Mouse (Mus musculus): ENCODE measurements around the gene Plekha7. TPM values are rescaled to one million over a fixed set of nuclear protein-coding genes. Genes with fewer than 3 reads are reported as not detected.

Plekha7 gene
- total RNA-seq, 2 experiments from 2014 or later, result 13.8 to 14.6 TPM

DNA sequence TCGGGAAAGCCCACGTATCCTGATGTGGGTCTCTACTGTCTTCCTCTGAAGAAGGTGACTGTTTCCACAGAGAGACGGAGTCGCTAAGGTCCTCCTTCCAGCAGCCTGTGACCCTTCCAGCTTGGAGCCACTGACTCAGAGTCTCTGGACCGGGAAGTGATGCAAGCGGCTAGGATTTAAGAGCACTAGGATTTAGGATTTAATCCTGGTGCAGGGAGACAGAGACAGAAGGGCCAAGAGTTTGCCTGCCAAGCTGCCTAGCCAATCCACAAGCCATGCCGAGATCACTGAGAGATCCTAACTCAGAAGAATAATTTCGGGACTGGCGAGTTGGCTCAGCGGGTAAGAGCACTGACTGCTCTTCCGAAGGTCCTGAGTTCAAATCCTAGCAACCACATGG is 59.6 kb downstream of the Plekha7 start:
- DNase-seq, result no peak

DNA sequence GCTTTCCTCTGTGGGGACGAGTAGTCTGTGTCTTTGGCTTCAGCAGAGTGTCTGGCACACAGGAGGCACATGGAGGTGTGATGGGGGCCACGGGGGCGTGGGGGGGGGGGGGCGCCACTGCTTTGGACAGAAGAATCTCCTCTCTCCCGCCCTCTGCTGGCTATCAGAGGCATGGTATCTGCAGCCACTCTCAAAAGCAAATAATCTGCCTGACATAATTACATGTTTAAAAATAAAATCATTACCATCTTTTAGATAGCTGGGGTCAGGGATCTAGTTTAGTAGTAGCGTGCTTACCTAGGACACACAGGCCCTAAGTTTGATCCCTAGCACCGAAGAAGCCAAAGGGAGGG is 60.8 kb downstream of the Plekha7 start:
- no peak for DNase-seq

DNA sequence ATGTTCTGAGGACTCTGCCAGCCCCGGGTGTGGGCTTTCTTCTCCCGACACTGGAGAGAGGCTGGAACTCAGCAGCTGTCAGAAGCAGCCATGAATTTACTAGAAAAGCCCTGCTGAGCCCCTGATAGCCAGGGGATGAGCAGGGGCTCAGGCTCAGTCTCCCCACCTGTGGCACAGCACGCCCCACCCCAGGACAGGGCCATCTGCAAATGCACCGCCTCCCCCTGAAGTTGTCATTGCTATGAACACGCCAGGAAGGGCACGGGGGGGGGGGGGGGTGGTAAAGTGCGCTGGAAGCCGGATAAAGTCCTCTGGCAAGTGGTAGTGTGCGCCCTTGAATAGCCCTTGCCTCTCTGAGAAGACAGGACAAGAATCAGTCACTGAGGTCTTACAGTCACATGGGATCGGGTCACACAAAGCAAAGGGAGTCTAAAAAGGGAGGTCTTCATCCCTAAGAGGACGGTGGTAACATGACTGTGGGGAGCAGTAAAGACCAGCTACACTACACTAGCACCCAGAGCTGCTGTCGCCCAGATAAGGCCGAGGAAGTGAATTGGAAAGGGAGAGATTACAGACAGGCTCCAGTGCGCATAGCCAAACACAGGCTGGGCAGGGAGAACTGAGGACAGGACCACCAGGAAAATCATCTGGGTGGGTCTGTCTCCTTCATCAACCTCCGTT is 61.3 kb downstream of the Plekha7 start:
- no peak for DNase-seq

GRCm38 (mm10) chr7:116245815-116246695 is 62.1 kb downstream of the Plekha7 start:
- no peak for DNase-seq

- DNase-seq, result no peak
These were observed 63.6 kb downstream of the Plekha7 start for GRCm38 (mm10) chr7:116244302-116245165.

DNA sequence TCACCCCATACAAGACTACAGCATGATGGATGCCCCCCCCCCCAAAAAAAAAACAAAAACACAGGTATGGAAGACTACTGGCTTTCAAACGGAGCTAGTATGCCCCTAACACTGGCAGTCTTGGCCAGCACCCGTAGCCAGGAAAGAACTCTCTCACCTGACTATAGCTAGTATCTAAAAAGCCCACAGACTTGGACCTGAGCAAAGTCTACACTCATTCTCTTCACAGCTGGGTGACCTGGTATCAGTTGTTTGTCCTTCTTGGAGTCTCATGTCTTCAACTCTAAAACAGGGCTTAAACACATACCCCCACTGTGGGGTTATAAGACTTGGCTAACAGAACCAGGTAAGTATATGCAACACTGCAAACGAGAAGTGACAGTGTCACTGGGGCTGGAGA is 65.4 kb downstream of the Plekha7 start:
- no peak for DNase-seq

GRCm38 (mm10) chr7:116241601-116242000 is 66.6 kb downstream of the Plekha7 start:
- DNase-seq, result no peak

DNA sequence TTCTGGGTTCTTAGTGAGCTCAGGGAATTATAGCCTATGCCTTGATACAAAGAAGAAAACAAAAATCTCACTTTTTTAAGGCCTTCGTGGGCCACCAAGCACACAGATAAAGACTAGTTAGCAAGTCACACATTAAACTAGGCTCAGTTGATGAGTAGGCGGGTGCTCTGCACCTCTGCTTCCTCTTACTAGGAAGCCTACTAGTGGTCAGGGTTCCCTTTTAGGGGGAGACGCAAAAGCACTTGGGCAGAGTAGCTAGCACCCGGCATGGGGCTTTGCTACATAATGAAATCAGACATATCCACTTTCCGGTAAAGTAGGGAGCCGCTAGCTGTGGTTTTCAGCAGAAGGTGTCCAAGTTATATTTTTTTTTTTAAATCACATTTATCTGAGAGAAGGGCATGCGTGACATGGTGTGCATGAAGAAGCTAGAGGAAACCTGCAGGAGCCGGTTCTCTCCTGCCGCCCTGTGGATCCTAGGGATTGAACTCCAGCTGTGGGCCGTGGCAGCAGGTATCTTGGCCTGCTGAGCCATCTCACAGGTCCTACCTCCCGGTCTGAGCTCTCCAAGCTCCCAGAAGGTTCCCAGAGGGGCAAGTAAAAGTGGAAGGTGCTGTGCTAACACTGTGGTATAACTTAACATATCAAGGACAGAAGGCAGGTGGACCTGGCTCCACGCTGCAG is 67.2 kb downstream of the Plekha7 start:
- no peak for DNase-seq

GRCm38 (mm10) chr7:116240353-116240752 is 67.8 kb downstream of the Plekha7 start:
- DNase-seq, result peak; percentile 59 to 66

DNA sequence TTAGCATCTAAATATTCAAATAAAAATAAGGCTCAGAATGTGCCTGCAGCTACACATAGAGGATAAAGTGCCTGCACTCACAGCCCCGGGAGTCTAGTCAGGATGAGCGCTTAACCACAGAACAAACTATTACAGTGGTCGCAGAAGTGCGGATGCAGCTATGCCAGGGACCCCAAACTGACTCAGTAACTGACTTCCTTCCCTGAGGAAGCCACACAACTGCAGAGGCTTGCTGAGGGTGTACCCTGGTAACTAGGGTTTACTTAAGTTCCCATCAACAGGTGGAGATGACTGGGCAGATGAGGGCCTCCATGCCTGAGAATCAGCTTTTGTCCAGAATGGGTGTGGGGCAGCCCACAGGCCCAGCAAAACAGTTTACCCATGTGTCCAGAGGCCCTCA is 69.9 kb downstream of the Plekha7 start:
- DNase-seq, result no peak

DNA sequence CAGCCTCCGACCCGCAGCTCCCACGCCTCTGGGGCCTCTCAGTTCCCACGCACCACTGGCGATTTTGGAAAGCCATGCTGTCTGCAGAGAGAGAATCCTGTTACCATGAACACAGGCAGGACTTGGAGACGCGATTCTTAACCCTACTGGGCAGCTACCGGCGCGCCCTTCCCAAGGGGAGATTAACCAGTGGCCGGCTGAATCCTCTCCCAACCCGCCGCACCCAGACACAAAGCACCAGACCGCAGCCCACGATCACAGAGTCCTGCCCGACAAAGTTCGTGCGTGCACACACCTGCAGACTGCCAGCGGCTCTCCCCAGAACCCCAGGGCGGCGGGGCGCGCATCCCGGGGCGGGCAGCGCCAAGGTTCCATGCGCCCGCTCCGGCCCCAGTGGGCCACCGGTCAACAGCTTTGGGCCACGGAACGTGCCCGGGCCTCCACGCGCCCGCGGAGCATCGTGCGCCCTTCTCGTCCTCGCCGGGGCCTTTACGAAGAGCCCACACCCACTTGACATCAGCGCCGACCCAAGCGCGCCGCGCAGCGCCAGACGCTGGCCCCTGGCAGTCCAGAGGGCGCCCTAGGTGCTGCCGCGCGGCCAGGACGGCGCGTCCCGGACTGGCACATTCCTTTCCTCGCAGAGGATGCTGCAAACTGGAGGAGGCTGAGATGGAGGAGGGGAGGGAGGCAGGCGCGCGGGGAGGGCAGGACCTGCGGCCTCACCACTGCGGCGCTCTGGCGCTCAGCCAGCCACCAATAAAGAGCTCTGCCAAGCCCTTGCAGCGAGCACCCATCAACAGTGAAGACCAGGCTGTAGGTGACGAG is 70.8 kb downstream of the Plekha7 start:
- peak; percentile 65 to 76 for DNase-seq

DNA sequence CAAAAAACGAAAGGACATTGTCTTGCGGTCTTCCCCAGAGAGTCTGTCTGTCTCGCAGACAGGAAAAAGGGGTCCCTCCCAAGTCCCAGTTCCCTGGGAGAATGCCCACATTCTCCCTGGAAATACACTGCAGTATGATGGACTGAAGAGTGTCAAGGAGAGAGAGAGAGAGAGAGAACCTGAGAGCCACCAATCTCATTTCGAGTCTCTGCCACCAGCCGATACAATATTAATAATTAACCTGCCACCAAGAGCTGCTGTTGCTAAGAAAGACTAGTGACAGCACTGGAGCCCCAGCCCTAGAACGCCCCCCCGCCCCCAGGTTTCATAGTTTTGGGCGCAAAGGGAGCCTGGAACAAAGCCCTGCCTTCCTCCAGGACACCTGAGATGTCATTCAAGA is 71.6 kb downstream of the Plekha7 start:
- DNase-seq, result no peak

- DNase-seq, result no peak
These were observed 73.8 kb downstream of the Plekha7 start for GRCm38 (mm10) chr7:116234287-116234806.

GRCm38 (mm10) chr7:116230811-116231609 is 77.2 kb downstream of the Plekha7 start:
- peak in 1 of 2 experiments; percentile 30 for DNase-seq

- DNase-seq, result no peak
These were observed 81.3 kb downstream of the Plekha7 start for GRCm38 (mm10) chr7:116226877-116227282.

- DNase-seq, result peak in 1 of 2 experiments; percentile 48
These were observed 81.9 kb downstream of the Plekha7 start for GRCm38 (mm10) chr7:116226316-116226715.

- DNase-seq, result no peak
These were observed 83.6 kb downstream of the Plekha7 start for GRCm38 (mm10) chr7:116224543-116224942.

GRCm38 (mm10) chr7:116223010-116223783 is 85.0 kb downstream of the Plekha7 start:
- no peak for DNase-seq

Data from adrenal gland, postnatal 36 days (tissue).